Comparison of ENCODE assay signal across 13 mouse cellular contexts in the genomic region with DNA sequence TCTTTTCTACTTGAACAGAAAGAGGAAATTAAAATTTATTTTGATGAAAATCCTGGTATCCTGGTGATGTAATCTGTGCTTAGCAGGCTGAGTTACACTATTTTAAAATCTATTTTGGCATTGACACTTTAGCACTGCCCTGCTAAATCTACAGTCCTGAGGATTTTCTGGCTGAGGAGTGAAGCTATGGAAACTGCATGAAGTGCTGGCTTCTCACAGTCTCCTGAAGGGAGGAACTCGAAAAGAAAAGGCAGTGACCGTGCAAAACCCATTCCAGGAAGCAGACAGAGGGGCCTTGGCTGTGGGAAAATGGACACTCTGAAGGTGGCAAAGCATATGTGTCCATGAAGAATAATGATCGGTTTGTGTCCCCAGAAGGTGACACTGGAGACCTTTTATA.
"Had no signal": no experiment of that assay in that cellular context is flagged by ENCODE, and none has a peak within 500 bp of the region (broad histone marks: within the 10 kb centered on the region; RNA-seq: fewer than 3 reads in every experiment).

No protein-coding gene starts in this region.

- H3K4me2 ChIP-seq: limb, embryonic 15.5 days; liver, embryonic 12.5 days; lung, embryonic 15.5 days; neural tube, embryonic 12.5 days had no signal

- H3K27me3 ChIP-seq: limb, embryonic 15.5 days; liver, embryonic 12.5 days; lung, embryonic 15.5 days; neural tube, embryonic 12.5 days had no signal

- H3K9me3 ChIP-seq: limb, embryonic 15.5 days; liver, embryonic 12.5 days; lung, embryonic 15.5 days; neural tube, embryonic 12.5 days had no signal

- H3K4me3 ChIP-seq: limb, embryonic 15.5 days; liver, embryonic 12.5 days; lung, embryonic 15.5 days; myocyte; neural tube, embryonic 12.5 days had no signal

- DNase-seq: kidney, adult 8-10 months; kidney, postnatal 36 days; lung, postnatal 14 days; retina, postnatal 1 day; right cerebral cortex, postnatal 25 days; thymus, postnatal 36 days had no signal

- ATAC-seq: intestine, postnatal 0 days; liver, embryonic 12.5 days had no signal

- H3K4me1 ChIP-seq: limb, embryonic 15.5 days; liver, embryonic 12.5 days; neural tube, embryonic 12.5 days had no signal

- H3K9ac ChIP-seq: limb, embryonic 15.5 days; liver, embryonic 12.5 days; lung, embryonic 15.5 days; neural tube, embryonic 12.5 days had no signal

- H3K27ac ChIP-seq: kidney, postnatal 0 days; limb, embryonic 15.5 days; liver, embryonic 12.5 days; lung, embryonic 15.5 days; neural tube, embryonic 12.5 days had no signal

- H3K36me3 ChIP-seq: limb, embryonic 15.5 days; liver, embryonic 12.5 days; lung, embryonic 15.5 days; neural tube, embryonic 12.5 days had no signal
